Mouse (Mus musculus) spleen, adult 2 months (tissue): ENCODE results near the gene Aqp7.

Experiments used
- CTCF ChIP-seq: fragments of 200-500 bp; IDR thresholded peaks from 2 replicates; pipeline ENCODE4 v1.5.1; 2011; ENCODE audit warnings: mild to moderate bottlenecking, inconsistent platforms; ENCODE audit not compliant: insufficient read depth, insufficient read length, insufficient replicate concordance; ENCODE audit errors: extremely low read depth
- POLR2A ChIP-seq: fragments of 200-500 bp; IDR thresholded peaks from 2 replicates; pipeline ENCODE4 v1.6.1; 2011; ENCODE audit warnings: low read depth, low read length, inconsistent platforms

- TF ChIP-seq CTCF (no peak), POLR2A (no peak)
Observed at GRCm38 (mm10) chr4:41091391-41091790, 43.5 kb upstream of the Aqp7 start.
